Mouse (Mus musculus): ENCODE data around the gene 1700029I15Rik.

- TF ChIP-seq POLR2A (IDR thresholded peaks at IDR 0.05; ENCODE audit: low read depth, low read length) = no peak
- TF ChIP-seq CTCF (IDR thresholded peaks at IDR 0.05; ENCODE audit: extremely low read depth, insufficient read depth, insufficient read length, insufficient replicate concordance) = no peak
These were observed 7.3 kb downstream of the 1700029I15Rik start for GRCm38 (mm10) chr2:92389645-92390044.
